ENCODE assay signal across 23 mouse cellular contexts in genomic region chr5:29471855-29472665, GRCm38 (mm10). TPM values are rescaled to one million over a fixed set of nuclear protein-coding genes. Genes with fewer than 3 reads are reported as not detected.
DNase-seq lines count a peak whose midpoint lies in the region; ATAC-seq and TF ChIP-seq lines count a peak whose summit lies in the region.
"Had no signal": no experiment of that assay in that cellular context is flagged by ENCODE, and none has a peak within 500 bp of the region (broad histone marks: within the 10 kb centered on the region; RNA-seq: fewer than 3 reads in every experiment).

No protein-coding gene starts in this region.

- TF ChIP-seq CTCF in stomach, postnatal 0 days (IDR thresholded peaks at IDR 0.05; ENCODE audit: low read depth): no peak
- TF ChIP-seq CTCF in lung, adult 2 months (IDR thresholded peaks at IDR 0.05; ENCODE audit: insufficient read depth, low read length): no peak

- peaks cover 99% of the 10 kb centered on the region for H3K27me3 ChIP-seq in forebrain, embryonic 11.5 days (ENCODE audit: control insufficient read depth, insufficient read depth, low read length)
- H3K27me3 ChIP-seq in forebrain, embryonic 12.5 days: peaks cover 99% of the 10 kb centered on the region
- peaks cover 51% of the 10 kb centered on the region for H3K27me3 ChIP-seq in stomach, embryonic 14.5 days (ENCODE audit: control insufficient read depth, insufficient read depth, low read length)
- H3K27me3 ChIP-seq in stomach, postnatal 0 days (ENCODE audit: control insufficient read depth, insufficient read depth, low read length): peaks cover 7% of the 10 kb centered on the region; the same call in 1 of the 2 replicates
- H3K27me3 ChIP-seq in limb, embryonic 10.5 days (ENCODE audit: low read depth, poor library complexity, severe bottlenecking): peaks cover 100% of the 10 kb centered on the region

- no peak overlapping the region for H3K4me3 ChIP-seq in forebrain, embryonic 11.5 days (ENCODE audit: low read depth, low read length)
- H3K4me3 ChIP-seq in forebrain, embryonic 12.5 days (replicated peaks): no peak overlapping the region
- H3K4me3 ChIP-seq in stomach, embryonic 14.5 days (ENCODE audit: low read depth, low read length): peak overlapping the region; percentile 3
- H3K4me3 ChIP-seq in stomach, postnatal 0 days (ENCODE audit: low read depth, low read length): no peak overlapping the region
- peak overlapping the region; percentile 17 for H3K4me3 ChIP-seq in limb, embryonic 10.5 days
- no peak overlapping the region for H3K4me3 ChIP-seq in lung, adult 2 months (replicated peaks; ENCODE audit: extremely low read depth, low read depth, low read length)
- H3K4me3 ChIP-seq: embryonic facial prominence, embryonic 15.5 days; intestine, embryonic 15.5 days; kidney, embryonic 15.5 days; liver, embryonic 12.5 days; lung, embryonic 15.5 days had no signal

- H3K9ac ChIP-seq in forebrain, embryonic 11.5 days (ENCODE audit: low read length): no peak overlapping the region
- no peak overlapping the region for H3K9ac ChIP-seq in forebrain, embryonic 12.5 days
- H3K9ac ChIP-seq in stomach, embryonic 14.5 days (replicated peaks; ENCODE audit: low read depth, low read length): no peak overlapping the region
- H3K9ac ChIP-seq in stomach, postnatal 0 days (ENCODE audit: low read length): no peak overlapping the region
- H3K9ac ChIP-seq: embryonic facial prominence, embryonic 15.5 days; intestine, embryonic 15.5 days; kidney, embryonic 15.5 days; liver, embryonic 12.5 days; lung, embryonic 15.5 days had no signal

- TF ChIP-seq EP300 in stomach, postnatal 0 days (optimal IDR thresholded peaks at IDR 0.05): no peak

- peak; percentile 66 for DNase-seq in forebrain, embryonic 11.5 days (ENCODE audit: low spot score)
- no peak for DNase-seq in stomach, postnatal 0 days (ENCODE audit: low spot score)
- peak; percentile 78 for DNase-seq in limb, embryonic 10.5 days (ENCODE audit: low spot score)
- DNase-seq in yolk sac, embryonic 10.5 days (ENCODE audit: low spot score): peak; percentile 15
- DNase-seq in lung, adult 2 months: no peak
- DNase-seq in frontal cortex, postnatal 25 days (ENCODE audit: low spot score in 2 of 2): no peak
- DNase-seq: adrenal gland, postnatal 25 days; cerebellum, adult 18-20 months; cerebellum, postnatal 36 days; heart, adult 11 months; left cerebral cortex, postnatal 4 days; thymus, postnatal 14 days had no signal

- H3K4me1 ChIP-seq in forebrain, embryonic 11.5 days (replicated peaks; ENCODE audit: control insufficient read depth, insufficient read depth, low read length): peaks cover 4% of the 10 kb centered on the region; the same call in 1 of the 2 replicates
- H3K4me1 ChIP-seq in forebrain, embryonic 12.5 days: peaks cover 6% of the 10 kb centered on the region
- 0 out of 2 replicates have a peak, but pooled peaks cover 3% of the 10 kb centered on the region for H3K4me1 ChIP-seq in stomach, embryonic 14.5 days (ENCODE audit: control insufficient read depth, insufficient read depth, low read length)
- no peaks in the 10 kb centered on the region for H3K4me1 ChIP-seq in stomach, postnatal 0 days (replicated peaks; ENCODE audit: control insufficient read depth, insufficient read depth)
- H3K4me1 ChIP-seq in limb, embryonic 10.5 days: peaks cover 48% of the 10 kb centered on the region
- H3K4me1 ChIP-seq in lung, adult 2 months (ENCODE audit: control insufficient read depth, insufficient read depth, low read length): no peaks in the 10 kb centered on the region
- H3K4me1 ChIP-seq: lung, embryonic 15.5 days had no signal

- TF ChIP-seq POLR2A in lung, adult 2 months (IDR thresholded peaks at IDR 0.05; ENCODE audit: borderline replicate concordance, extremely low read depth, low read depth, low read length): no peak

- no peak overlapping the region for H3K27ac ChIP-seq in forebrain, embryonic 11.5 days (ENCODE audit: low read depth, low read length)
- no peak overlapping the region for H3K27ac ChIP-seq in forebrain, embryonic 12.5 days
- H3K27ac ChIP-seq in stomach, embryonic 14.5 days (ENCODE audit: low read length): peak overlapping the region; percentile 27; the same call in 1 of the 2 replicates
- H3K27ac ChIP-seq in stomach, postnatal 0 days (replicated peaks): no peak overlapping the region
- H3K27ac ChIP-seq in limb, embryonic 10.5 days: no peak overlapping the region
- H3K27ac ChIP-seq: embryonic facial prominence, embryonic 15.5 days; intestine, embryonic 15.5 days; kidney, embryonic 15.5 days; liver, embryonic 12.5 days; lung, embryonic 15.5 days; macrophage had no signal

- ATAC-seq in forebrain, embryonic 11.5 days (replicated peaks; ENCODE audit: low FRiP score): no peak
- ATAC-seq in forebrain, embryonic 12.5 days (ENCODE audit: low FRiP score): no peak
- ATAC-seq in stomach, embryonic 14.5 days (ENCODE audit: insufficient number of reproducible peaks, insufficient read depth, low FRiP score, low read depth): no peak
- no peak for ATAC-seq in stomach, postnatal 0 days (ENCODE audit: low FRiP score, low TSS enrichment)
- ATAC-seq: activated CD4-positive, CD25-positive, alpha-beta regulatory T cell, adult 4 months; forebrain, embryonic 14.5 days; intestine, embryonic 15.5 days; liver, embryonic 12.5 days had no signal

- no peaks in the 10 kb centered on the region for H3K36me3 ChIP-seq in forebrain, embryonic 11.5 days (ENCODE audit: control insufficient read depth, insufficient read depth, low read length)
- H3K36me3 ChIP-seq in forebrain, embryonic 12.5 days (replicated peaks): no peaks in the 10 kb centered on the region
- H3K36me3 ChIP-seq in stomach, embryonic 14.5 days (ENCODE audit: control insufficient read depth, insufficient read depth, low read length): no peaks in the 10 kb centered on the region
- H3K36me3 ChIP-seq in stomach, postnatal 0 days (ENCODE audit: control insufficient read depth, insufficient read depth, low read length): no peaks in the 10 kb centered on the region
- H3K36me3 ChIP-seq in limb, embryonic 10.5 days: no peaks in the 10 kb centered on the region
- H3K36me3 ChIP-seq: embryonic facial prominence, embryonic 15.5 days; intestine, embryonic 15.5 days; kidney, embryonic 15.5 days; liver, embryonic 12.5 days; lung, embryonic 15.5 days had no signal

- WGBS in forebrain, embryonic 11.5 days: under 1% methylated on average over 22 of the region's 22 CpGs
- under 1% methylated on average over 22 of the region's 22 CpGs for WGBS in forebrain, embryonic 12.5 days
- WGBS in stomach, embryonic 14.5 days: 3% methylated on average over 22 of the region's 22 CpGs
- 14% methylated on average over 22 of the region's 22 CpGs for WGBS in stomach, postnatal 0 days
- WGBS in limb, embryonic 10.5 days: under 1% methylated on average over 22 of the region's 22 CpGs
- WGBS in lung, adult 2 months: 5% methylated on average over 22 of the region's 22 CpGs

- no peaks in the 10 kb centered on the region for H3K9me3 ChIP-seq in forebrain, embryonic 11.5 days (ENCODE audit: control insufficient read depth, low read length)
- no peaks in the 10 kb centered on the region for H3K9me3 ChIP-seq in forebrain, embryonic 12.5 days
- H3K9me3 ChIP-seq in stomach, embryonic 14.5 days (ENCODE audit: control insufficient read depth, low read depth, low read length): no peaks in the 10 kb centered on the region
- no peaks in the 10 kb centered on the region for H3K9me3 ChIP-seq in stomach, postnatal 0 days (ENCODE audit: control insufficient read depth, low read length)
- H3K9me3 ChIP-seq in limb, embryonic 10.5 days (replicated peaks): no peaks in the 10 kb centered on the region
- H3K9me3 ChIP-seq: embryonic facial prominence, embryonic 15.5 days; intestine, embryonic 15.5 days; kidney, embryonic 15.5 days; liver, embryonic 12.5 days; lung, embryonic 15.5 days had no signal

- no peak overlapping the region for H3K4me2 ChIP-seq in forebrain, embryonic 11.5 days (ENCODE audit: low read depth, low read length, severe bottlenecking)
- no peak overlapping the region for H3K4me2 ChIP-seq in forebrain, embryonic 12.5 days
- peak overlapping the region; percentile 25 for H3K4me2 ChIP-seq in stomach, embryonic 14.5 days (replicated peaks; ENCODE audit: low read depth, low read length)
- H3K4me2 ChIP-seq in stomach, postnatal 0 days (replicated peaks; ENCODE audit: low read depth): no peak overlapping the region
- H3K4me2 ChIP-seq: embryonic facial prominence, embryonic 15.5 days; intestine, embryonic 15.5 days; kidney, embryonic 15.5 days; liver, embryonic 12.5 days; lung, embryonic 15.5 days had no signal

RNA-seq across cellular contexts. Expression of gene Mnx1, which starts 6.2 kb away (rescaled TPM):
- polyA plus RNA-seq in forebrain, embryonic 11.5 days (2014; fragmentation: Nextera tagmentation; extraction: Ambion mirVana): not detected in 2 replicates
- polyA plus RNA-seq in forebrain, embryonic 12.5 days (2016; fragmentation: Nextera tagmentation; extraction: Ambion mirVana): 0.09 TPM in 1 of 2 replicates, not detected in the other
- 3.0 and 4.8 TPM in 2 replicates for polyA plus RNA-seq in stomach, embryonic 14.5 days (2014; fragmentation: Nextera tagmentation; extraction: Ambion mirVana)
- polyA plus RNA-seq in stomach, postnatal 0 days (2015; fragmentation: Nextera tagmentation; extraction: Ambion mirVana): 0.64 and 0.67 TPM in 2 replicates
- 0.38 TPM in 1 of 2 replicates, not detected in the other for polyA plus RNA-seq in limb, embryonic 10.5 days (2016; fragmentation: Nextera tagmentation; extraction: Ambion mirVana)
- polyA plus RNA-seq in lung, adult 2 months (2012; rRNA removed): not detected in 2 replicates
- polyA plus RNA-seq: activated CD4-positive, CD25-positive, alpha-beta regulatory T cell, adult 4 months; forebrain, embryonic 14.5 days; heart, embryonic 14.5 days; kidney, embryonic 15.5 days; liver, embryonic 12.5 days; lung, embryonic 15.5 days; macrophage had no signal

RNA-seq across cellular contexts. Expression of gene Nom1, which starts 37.6 kb away (rescaled TPM):
- 25.1 and 34.9 TPM in 2 replicates for polyA plus RNA-seq in forebrain, embryonic 11.5 days (2014; fragmentation: Nextera tagmentation; extraction: Ambion mirVana)
- 27.4 and 28.3 TPM in 2 replicates for polyA plus RNA-seq in forebrain, embryonic 12.5 days (2016; fragmentation: Nextera tagmentation; extraction: Ambion mirVana)
- 19.0 and 23.4 TPM in 2 replicates for polyA plus RNA-seq in stomach, embryonic 14.5 days (2014; fragmentation: Nextera tagmentation; extraction: Ambion mirVana)
- 16.4 and 16.5 TPM in 2 replicates for polyA plus RNA-seq in stomach, postnatal 0 days (2015; fragmentation: Nextera tagmentation; extraction: Ambion mirVana)
- 40.0 and 40.4 TPM in 2 replicates for polyA plus RNA-seq in limb, embryonic 10.5 days (2016; fragmentation: Nextera tagmentation; extraction: Ambion mirVana)
- polyA plus RNA-seq in lung, adult 2 months (2012; rRNA removed): 2.8 and 7.1 TPM in 2 replicates

Comparison
In these comparisons a context has a peak if more than half of its experiments do, and no peak if none do; other contexts are left out.
1. H3K4me3 ChIP-seq: peak in stomach, embryonic 14.5 days (single experiment) and limb, embryonic 10.5 days (single experiment); none in forebrain, embryonic 11.5 days (single experiment), forebrain, embryonic 12.5 days (single experiment), stomach, postnatal 0 days (single experiment) and lung, adult 2 months (single experiment).
2. DNase-seq: peak in forebrain, embryonic 11.5 days (single experiment), limb, embryonic 10.5 days (single experiment) and yolk sac, embryonic 10.5 days (single experiment); none in stomach, postnatal 0 days (single experiment), lung, adult 2 months (single experiment) and frontal cortex, postnatal 25 days (0 of 2).